Mouse (Mus musculus): ENCODE results near the gene Zdhhc18. TPM values are rescaled to one million over a fixed set of nuclear protein-coding genes. Genes with fewer than 3 reads are reported as not detected.

Gene Zdhhc18
- polyA plus RNA-seq, 1 experiment from 2014 or later: 3.1 TPM

DNA sequence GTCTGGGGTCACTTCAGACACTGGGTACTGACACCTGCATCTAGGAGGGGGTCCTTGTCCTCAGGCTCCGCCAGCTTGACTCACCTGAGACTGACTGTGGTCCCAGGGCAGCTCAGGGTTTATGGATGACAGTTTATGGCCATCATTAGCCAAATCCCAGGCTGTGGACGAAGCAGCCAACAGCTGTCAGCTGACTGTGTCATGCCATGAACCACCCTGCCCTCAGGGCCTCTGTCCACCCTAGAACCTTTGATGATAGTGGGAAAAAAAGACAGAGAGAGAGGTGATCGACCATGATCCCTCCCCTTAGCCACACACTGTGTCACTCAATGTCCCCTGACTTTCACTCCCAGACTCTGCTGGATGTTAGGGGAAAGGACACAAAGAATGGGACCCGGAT lies 88.3 kb downstream of the Zdhhc18 start:
- H3K4me1 ChIP-seq (replicated peaks; ENCODE audit: control insufficient read depth, insufficient read depth, low read length): no peaks in the 10 kb centered on the region
- ATAC-seq (replicated peaks; ENCODE audit: low FRiP score) (no peak), DNase-seq (ENCODE audit: low spot score) (no peak)
- no peak overlapping the region for H3K27ac ChIP-seq (ENCODE audit: low read depth, low read length)
- H3K36me3 ChIP-seq (ENCODE audit: control insufficient read depth, insufficient read depth, low read length): no peaks in the 10 kb centered on the region
- peaks cover 4% of the 10 kb centered on the region; the same call in 1 of the 2 replicates for H3K9me3 ChIP-seq (ENCODE audit: control insufficient read depth, low read length)
- H3K4me3 ChIP-seq (ENCODE audit: low read depth, low read length): no peak overlapping the region
- H3K27me3 ChIP-seq (replicated peaks; ENCODE audit: control insufficient read depth, insufficient read depth, low read length): no peaks in the 10 kb centered on the region
- H3K9ac ChIP-seq (ENCODE audit: low read depth, low read length): no peak overlapping the region
- WGBS: 78% methylated on average over 4 of the region's 4 CpGs
- no peak overlapping the region for H3K4me2 ChIP-seq

DNA sequence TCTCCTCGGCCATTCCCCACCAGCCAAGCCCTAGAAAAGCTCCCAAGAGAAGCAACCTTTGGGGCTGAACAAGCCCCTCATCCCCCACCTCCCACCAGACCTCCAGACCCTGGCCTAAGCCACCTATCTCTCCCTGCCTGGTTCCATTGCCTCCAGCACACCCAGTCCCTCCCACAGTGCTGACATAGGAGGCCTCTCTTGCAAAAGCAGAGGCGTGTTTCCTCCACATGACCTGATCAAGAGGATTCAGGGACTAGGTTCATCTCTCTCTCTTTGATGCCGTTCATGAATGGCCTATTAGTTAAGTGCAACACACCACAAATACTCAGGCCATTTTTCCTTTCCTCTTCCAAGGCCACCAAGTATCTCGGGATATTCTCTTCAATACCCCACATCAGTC lies 90.1 kb downstream of the Zdhhc18 start:
- 63% methylated on average over 4 of the region's 4 CpGs for WGBS
- Histone ChIP-seq H3K9me3 (ENCODE audit: control insufficient read depth, low read length) (peaks cover 4% of the 10 kb centered on the region; the same call in 1 of the 2 replicates), H3K27ac (ENCODE audit: low read depth, low read length) (no peak overlapping the region), H3K4me2 (no peak overlapping the region), H3K4me3 (ENCODE audit: low read depth, low read length) (no peak overlapping the region), H3K9ac (ENCODE audit: low read depth, low read length) (no peak overlapping the region), H3K27me3 (replicated peaks; ENCODE audit: control insufficient read depth, insufficient read depth, low read length) (peaks cover 4% of the 10 kb centered on the region; the same call in 1 of the 2 replicates), H3K36me3 (ENCODE audit: control insufficient read depth, insufficient read depth, low read length) (no peaks in the 10 kb centered on the region), H3K4me1 (replicated peaks; ENCODE audit: control insufficient read depth, insufficient read depth, low read length) (no peaks in the 10 kb centered on the region)
- ATAC-seq (replicated peaks; ENCODE audit: low FRiP score) (no peak), DNase-seq (ENCODE audit: low spot score) (no peak)

DNA sequence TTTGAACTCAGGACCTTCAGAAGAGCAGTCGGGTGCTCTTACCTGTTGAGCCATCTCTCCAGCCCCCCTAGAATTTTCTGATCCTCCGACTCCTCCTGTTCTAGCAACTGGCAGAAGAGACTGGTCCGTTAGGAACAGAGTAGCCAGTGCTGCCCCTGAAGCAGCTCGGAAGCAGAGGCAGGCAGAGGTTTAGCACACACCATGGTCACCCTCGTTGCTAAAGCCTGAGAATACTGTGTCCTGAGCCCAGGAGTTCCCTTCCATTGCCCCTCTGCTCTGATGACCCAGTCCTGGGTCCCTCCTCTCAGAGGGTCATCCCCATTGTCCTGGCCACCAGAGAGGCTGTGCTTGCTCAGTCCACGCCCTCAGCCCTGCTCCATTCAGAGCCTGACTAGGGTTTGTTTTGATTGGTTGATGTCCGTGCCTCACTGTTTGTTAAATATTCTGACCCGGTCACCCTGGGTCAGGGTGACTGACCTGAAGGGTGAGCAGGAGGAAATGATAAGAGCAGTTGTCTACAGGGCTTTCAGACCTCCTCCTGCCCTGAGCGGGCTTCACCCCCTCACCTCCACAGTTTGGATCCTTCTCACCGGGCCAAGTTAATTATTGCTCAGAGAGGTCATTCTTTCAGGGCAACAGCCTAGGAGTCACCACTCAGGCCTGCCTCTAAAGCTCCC lies 92.8 kb downstream of the Zdhhc18 start:
- WGBS: 42% methylated on average over 10 of the region's 10 CpGs
- H3K4me2 ChIP-seq: peak overlapping the region; percentile 35; the same call in 1 of the 2 replicates
- H3K9ac ChIP-seq (ENCODE audit: low read depth, low read length): no peak overlapping the region
- peak; percentile 80 for ATAC-seq (replicated peaks; ENCODE audit: low FRiP score)
- H3K4me1 ChIP-seq (replicated peaks; ENCODE audit: control insufficient read depth, insufficient read depth, low read length): peaks cover 13% of the 10 kb centered on the region
- H3K36me3 ChIP-seq (ENCODE audit: control insufficient read depth, insufficient read depth, low read length): no peaks in the 10 kb centered on the region
- H3K27ac ChIP-seq (ENCODE audit: low read depth, low read length): 0 out of 2 replicates have a peak overlapping the region, but pooled peaks have one; percentile 49
- H3K4me3 ChIP-seq (ENCODE audit: low read depth, low read length): no peak overlapping the region
- H3K9me3 ChIP-seq (ENCODE audit: control insufficient read depth, low read length): no peaks in the 10 kb centered on the region
- no peak for DNase-seq (ENCODE audit: low spot score)
- peaks cover 4% of the 10 kb centered on the region; the same call in 1 of the 2 replicates for H3K27me3 ChIP-seq (replicated peaks; ENCODE audit: control insufficient read depth, insufficient read depth, low read length)

Small RNA genes lying within 50 kb of the gene (microRNA-seq; reads per million reads assigned to microRNA genes)
- gene Gm23158 (ENCODE audit: borderline number of aligned reads): not detected

Other genes starting within 250 kb of the Zdhhc18 start
- gene Tent5b, start 170.0 kb downstream of the Zdhhc18 start, polyA plus RNA-seq (2014; fragmentation: Nextera tagmentation; extraction: Ambion mirVana): 0.38 TPM in 1 of 2 replicates, not detected in the other
- gene Trnp1, start 151.6 kb downstream of the Zdhhc18 start, polyA plus RNA-seq (2014; fragmentation: Nextera tagmentation; extraction: Ambion mirVana): 0.21 TPM in 1 of 2 replicates, not detected in the other
- gene Kdf1, start 131.2 kb downstream of the Zdhhc18 start, polyA plus RNA-seq (2014; fragmentation: Nextera tagmentation; extraction: Ambion mirVana): 0.89 and 1.7 TPM in 2 replicates
- gene Nudc, start 104.2 kb downstream of the Zdhhc18 start, polyA plus RNA-seq (2014; fragmentation: Nextera tagmentation; extraction: Ambion mirVana): 362 and 377 TPM in 2 replicates
- 0.89 and 1.1 TPM in 2 replicates for gene Nr0b2, start 96.8 kb downstream of the Zdhhc18 start, polyA plus RNA-seq (2014; fragmentation: Nextera tagmentation; extraction: Ambion mirVana)
- 8.7 and 10.0 TPM in 2 replicates for gene Gpatch3, start 75.4 kb downstream of the Zdhhc18 start, polyA plus RNA-seq (2014; fragmentation: Nextera tagmentation; extraction: Ambion mirVana)
- gene Gpn2, start 65.8 kb downstream of the Zdhhc18 start, polyA plus RNA-seq (2014; fragmentation: Nextera tagmentation; extraction: Ambion mirVana): 23.4 and 24.8 TPM in 2 replicates
- gene Sfn, start 48.0 kb downstream of the Zdhhc18 start, polyA plus RNA-seq (2014; fragmentation: Nextera tagmentation; extraction: Ambion mirVana): 1.7 and 3.5 TPM in 2 replicates
- 10.7 and 15.0 TPM in 2 replicates for gene Pigv, start 22.5 kb upstream of the Zdhhc18 start, polyA plus RNA-seq (2014; fragmentation: Nextera tagmentation; extraction: Ambion mirVana)
- 26.6 and 32.4 TPM in 2 replicates for gene Arid1a, start 106.6 kb upstream of the Zdhhc18 start, polyA plus RNA-seq (2014; fragmentation: Nextera tagmentation; extraction: Ambion mirVana)
- gene Rps6ka1, start 237.6 kb upstream of the Zdhhc18 start, polyA plus RNA-seq (2014; fragmentation: Nextera tagmentation; extraction: Ambion mirVana): 66.5 and 74.7 TPM in 2 replicates

Data from liver, embryonic 11.5 days (tissue).